Mouse (Mus musculus): ENCODE measurements around the gene Rabggtb. TPM values are rescaled to one million over a fixed set of nuclear protein-coding genes. Genes with fewer than 3 reads are reported as not detected.

Rabggtb gene
- 100 to 1,000 TPM in 2 of 4 experiments, 10 to 100 TPM in 2; 95.0 to 103 (median 99.9) TPM for total RNA-seq (2022)

GRCm38 (mm10) chr3:153912546-153913509 is at the start of gene Rabggtb:
Rabggtb (minus strand) TSS chr3:153913009.
- peak; percentile 93 for DNase-seq (ENCODE audit: low spot score)

GRCm38 (mm10) chr3:153961632-153962389 is 49.0 kb upstream of the Rabggtb start:
- no peak for DNase-seq (ENCODE audit: low spot score)

DNA sequence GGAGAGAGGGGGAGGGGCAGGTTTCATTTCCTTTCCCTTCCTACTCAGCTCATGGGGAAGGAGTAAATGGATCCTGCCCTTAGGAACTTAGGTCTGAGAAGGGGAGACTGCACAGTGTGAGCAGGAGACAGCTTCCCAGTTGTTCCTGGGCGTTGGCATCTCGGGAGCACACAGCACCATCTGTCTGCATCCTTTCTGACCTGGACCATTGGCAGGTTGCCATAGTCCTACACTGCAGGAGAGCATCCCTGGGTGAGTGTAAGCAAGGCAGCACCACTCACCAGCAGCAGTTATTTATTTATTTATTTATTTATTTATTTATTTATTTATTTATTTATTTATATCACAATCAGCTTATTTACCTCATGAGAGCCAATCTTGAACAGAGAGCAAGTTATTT is 48.1 kb upstream of the Rabggtb start:
- no peak for DNase-seq (ENCODE audit: low spot score)

DNA sequence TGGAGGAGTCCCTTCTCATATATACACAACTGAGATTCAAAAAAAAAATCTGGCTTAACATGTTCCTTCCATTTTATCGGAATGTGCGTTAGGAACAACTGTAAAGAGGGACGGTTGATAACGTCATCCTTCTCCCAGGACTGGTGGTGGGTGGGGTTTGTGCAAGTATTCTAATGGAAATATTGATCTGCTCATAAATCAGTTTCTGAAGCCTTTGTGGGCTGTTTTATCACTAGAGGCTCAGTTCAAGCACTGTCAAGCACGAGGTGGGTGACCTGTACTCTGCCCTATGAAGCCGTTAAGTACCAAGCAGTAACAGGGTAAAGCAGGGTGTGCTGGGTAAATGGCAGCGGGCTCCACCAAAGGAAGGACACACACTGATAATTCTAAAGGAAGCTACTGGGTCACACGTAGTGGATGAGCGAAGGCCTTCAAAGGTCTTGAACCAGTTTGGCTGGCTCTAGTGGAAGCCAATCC is 47.0 kb upstream of the Rabggtb start:
- no peak for DNase-seq (ENCODE audit: low spot score)

DNA sequence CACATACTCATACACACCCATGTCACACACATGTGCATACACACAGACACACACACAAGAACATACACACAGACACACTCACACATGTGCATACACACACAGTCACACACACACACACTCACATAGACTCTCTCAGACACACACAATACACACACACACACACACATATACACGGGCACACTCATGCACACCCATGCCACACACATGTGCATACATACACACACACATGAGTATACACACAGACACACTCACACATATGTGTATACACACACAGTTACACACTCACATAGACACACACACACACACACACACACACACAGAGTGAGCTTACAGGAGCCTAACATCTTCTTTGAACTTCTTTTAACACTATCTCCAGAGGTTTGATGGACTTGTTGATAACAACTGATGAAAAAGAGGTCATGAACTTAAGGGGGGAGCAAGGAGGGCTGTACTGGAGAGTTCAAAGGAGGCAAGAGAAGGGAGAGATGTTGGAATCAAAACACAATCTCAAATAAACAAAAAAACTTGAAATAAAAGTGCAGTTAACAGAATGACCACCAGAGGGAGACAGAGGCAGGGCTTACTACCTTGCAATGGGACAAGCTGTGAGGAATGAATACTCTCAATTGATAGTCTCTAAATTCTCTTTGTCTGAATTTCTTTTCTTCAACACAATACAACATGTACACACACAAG is 46.4 kb upstream of the Rabggtb start:
- DNase-seq (ENCODE audit: low spot score): peak; percentile 49

- DNase-seq (ENCODE audit: low spot score): no peak
Observed at GRCm38 (mm10) chr3:153957916-153958315, 45.1 kb upstream of the Rabggtb start.

- DNase-seq (ENCODE audit: low spot score): peak; percentile 44
Observed at GRCm38 (mm10) chr3:153948176-153948575, 35.4 kb upstream of the Rabggtb start.

GRCm38 (mm10) chr3:153947271-153947670 is 34.5 kb upstream of the Rabggtb start:
- no peak for DNase-seq (ENCODE audit: low spot score)

DNA sequence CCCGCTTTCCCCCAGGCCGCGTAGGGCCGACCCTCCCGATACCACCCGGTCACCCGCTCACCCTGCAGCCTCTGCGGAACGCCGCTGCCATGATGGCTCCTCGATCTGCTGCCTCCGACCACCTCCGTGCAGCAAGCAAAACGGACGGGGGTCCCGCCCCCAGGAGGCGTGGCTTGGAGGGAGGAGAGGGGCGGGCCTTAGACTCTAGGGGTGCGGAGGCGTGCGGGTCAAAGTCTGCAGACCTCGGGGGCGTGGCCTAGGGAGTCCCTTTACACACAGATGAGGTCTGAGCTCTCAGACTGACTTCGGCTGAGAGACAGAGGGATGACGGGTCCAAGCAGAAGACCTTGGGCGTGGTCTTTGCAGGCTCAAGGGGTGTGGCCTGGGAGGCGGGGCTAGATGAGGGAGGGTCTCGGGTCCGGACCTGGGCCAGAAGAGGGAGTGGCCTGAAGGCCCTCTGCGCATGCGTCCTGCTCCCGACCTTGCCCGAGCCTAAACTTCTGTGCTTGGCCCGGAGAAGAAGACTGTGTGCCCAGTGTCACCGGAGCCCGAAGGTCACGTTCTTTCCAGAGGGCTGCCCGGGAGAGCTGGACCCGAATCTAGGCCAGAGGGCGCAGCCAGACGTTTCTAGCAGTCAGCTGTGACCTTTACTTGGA is 31.7 kb upstream of the Rabggtb start, which contains the start of gene Acadm:
TSS of gene Acadm (minus strand) at position 298 of the 656 bp plus-strand sequence.
- DNase-seq (ENCODE audit: low spot score): peak; percentile 98

DNA sequence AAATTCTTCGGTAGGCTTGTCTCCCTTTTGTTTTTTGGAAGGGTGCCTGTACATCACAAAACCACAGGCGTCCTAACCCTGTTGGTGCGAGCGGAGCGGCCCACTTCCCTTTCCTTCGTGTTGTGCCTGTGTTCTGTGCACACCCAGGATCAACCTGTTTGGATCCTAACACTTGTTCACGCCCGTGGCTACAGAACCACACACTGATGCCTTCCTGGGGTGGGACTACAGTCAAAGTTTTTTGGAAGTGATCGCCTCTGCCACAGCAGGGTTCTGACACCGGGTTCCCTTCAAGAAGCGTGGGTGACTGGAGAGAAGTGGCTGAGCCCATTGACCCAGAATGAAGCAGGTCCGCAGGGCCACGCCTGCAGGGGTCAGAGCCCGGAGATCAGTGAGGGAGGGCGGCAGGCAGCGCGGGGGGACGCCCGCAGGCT is 31.1 kb upstream of the Rabggtb start:
- no peak for DNase-seq (ENCODE audit: low spot score)

GRCm38 (mm10) chr3:153943003-153943640 is 30.3 kb upstream of the Rabggtb start:
- peak; percentile 29 for DNase-seq (ENCODE audit: low spot score)

DNA sequence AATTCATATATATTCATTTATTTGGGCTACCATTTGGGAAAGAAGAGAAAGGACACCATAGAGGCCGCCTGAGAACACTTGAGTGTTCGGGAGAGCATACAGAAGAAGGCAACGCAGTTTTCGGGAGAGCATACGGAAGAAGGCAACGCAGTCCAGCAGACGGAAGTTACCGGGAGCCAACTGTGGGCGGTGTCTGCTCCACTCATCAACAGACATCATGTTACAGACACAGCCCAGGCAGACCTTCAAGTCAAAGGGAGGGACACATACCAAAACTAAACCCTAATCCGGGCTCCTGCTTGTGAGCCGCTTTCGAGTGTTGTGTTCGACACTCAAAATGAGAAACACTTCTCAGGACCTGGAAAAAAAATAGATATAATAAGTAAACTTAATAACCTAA is 28.8 kb upstream of the Rabggtb start:
- peak; percentile 22 for DNase-seq (ENCODE audit: low spot score)

DNA sequence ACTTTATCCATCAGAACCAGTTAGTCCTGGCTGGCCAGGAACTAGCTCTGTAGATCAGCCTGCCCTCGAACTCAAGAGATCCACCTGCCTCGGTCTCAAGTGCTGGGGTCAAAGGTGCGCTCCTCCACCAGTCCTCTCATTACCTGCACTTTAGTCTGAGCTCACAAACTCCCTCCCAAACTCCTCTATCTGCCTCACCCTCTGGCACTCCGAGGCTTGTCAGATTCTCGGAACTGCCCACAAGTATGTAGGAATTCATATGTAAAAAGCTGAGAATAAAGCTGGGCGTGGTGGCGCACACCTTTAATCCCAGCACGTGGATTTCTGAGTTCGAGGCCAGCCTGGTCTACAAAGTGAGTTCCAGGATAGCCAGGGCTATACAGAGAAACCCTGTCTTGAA is 27.7 kb upstream of the Rabggtb start:
- no peak for DNase-seq (ENCODE audit: low spot score)

DNA sequence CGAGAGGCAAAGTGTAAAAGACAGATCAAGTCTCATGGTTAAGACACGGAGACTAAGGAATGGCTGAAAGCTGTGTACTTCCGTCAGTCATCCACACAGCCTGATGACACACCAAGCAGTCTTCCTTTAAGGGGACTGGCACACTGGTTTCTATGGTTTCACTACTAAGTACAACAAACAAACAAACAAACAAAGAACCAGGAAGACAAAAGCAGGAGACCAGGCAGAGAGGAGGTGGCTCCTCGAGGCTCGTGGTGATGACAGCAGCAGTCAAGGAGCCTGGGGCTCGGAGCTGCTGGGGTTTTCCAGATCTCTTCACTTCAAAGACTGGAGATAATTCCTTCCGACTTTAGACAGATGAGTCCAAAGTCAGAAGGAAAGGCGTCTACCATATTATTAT is 27.2 kb upstream of the Rabggtb start:
- DNase-seq (ENCODE audit: low spot score): no peak

DNA sequence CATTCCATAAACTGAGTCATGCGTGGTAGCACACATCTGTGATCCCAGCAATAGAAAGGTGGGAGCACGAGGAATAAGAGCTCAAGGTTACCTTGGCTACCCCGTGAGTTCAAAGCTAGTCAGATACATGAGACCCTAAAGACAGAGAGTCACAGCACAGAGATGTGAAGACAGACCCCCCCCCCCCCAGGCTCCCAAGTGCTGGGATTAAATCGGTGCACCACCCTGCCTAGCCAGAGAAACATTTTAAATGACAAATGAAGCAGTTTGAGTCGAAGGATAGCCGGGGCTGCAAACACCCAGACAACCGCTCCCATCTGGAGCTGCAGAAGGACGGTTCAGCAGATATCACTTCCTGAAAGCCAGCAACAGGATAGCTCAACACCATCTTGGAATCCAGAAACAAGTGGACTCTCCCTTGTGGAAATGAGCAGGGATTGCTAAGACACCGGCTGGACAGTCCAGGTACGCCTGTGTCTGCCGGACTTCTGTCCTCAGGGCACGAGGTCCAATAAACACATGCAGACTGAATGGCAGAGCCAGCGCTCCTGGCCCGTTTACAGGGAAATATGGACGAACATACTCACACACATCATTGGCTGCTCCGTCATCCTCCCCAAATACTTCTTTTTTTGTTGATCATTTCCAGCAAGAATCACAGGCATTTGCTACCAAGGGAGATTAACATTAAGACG is 24.5 kb upstream of the Rabggtb start:
- no peak for DNase-seq (ENCODE audit: low spot score)

DNA sequence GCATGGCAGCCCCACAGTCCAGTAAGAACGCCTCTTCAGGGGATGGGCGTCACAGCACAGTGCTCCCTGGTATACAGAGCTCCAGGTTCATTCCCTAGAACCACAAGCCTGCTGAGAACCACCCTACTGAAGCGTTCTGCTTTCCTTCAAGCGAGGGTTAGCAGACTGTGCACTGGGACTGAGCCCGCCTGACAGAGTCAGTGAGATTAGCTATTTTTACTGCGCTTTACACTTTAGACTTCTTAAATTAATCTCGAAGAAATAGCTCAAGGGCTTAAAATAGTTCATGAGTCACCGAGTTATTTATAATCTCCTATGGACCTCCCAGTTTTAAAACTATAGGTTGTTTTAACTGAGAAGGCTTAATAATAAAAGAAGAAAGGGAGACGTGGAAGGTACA is 23.1 kb upstream of the Rabggtb start:
- DNase-seq (ENCODE audit: low spot score): peak; percentile 47

- no peak for DNase-seq (ENCODE audit: low spot score)
Observed at GRCm38 (mm10) chr3:153932461-153932860, 19.7 kb upstream of the Rabggtb start.

GRCm38 (mm10) chr3:153929526-153929925 is 16.7 kb upstream of the Rabggtb start:
- DNase-seq (ENCODE audit: low spot score): no peak

DNA sequence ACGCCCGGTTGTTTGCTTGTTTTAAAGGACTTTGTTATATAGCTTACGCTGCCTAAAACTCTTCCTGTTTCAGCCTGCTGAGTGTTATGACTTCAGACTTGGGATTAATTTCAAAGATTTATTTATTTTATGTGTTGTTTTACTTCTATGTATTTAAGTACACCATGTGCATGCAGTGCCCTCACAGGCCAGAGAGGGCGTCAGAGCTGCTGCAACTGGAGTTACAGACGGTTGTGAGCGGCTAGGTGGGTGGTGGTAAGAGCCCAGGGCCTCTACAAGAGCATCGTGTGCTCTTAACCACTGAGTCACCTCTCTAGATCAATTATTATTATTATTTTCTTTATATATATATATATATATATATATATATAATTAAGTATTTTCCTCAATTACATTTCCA is 13.5 kb upstream of the Rabggtb start:
- DNase-seq (ENCODE audit: low spot score): no peak

All from heart, adult 8-10 months (tissue).